Mouse (Mus musculus): Measurements from ENCODE around the gene Gigyf1.

The Gigyf1 gene

GRCm38 (mm10) chr5:137518436-137518835, at the start of gene Gigyf1:
TSS of gene Gigyf1 (plus strand) at chr5:137518548.
- DNase-seq (ENCODE audit: extremely low read depth, insufficient read length, low spot score) = no peak

- no peak for DNase-seq (ENCODE audit: extremely low read depth, insufficient read length, low spot score)
Observed at GRCm38 (mm10) chr5:137472252-137472904, 46.0 kb upstream of the Gigyf1 start.

- DNase-seq (ENCODE audit: extremely low read depth, insufficient read length, low spot score) = no peak
Observed at GRCm38 (mm10) chr5:137474351-137474750, 44.0 kb upstream of the Gigyf1 start.

GRCm38 (mm10) chr5:137476964-137477363, 41.4 kb upstream of the Gigyf1 start, which contains the start of gene Zan:
TSS of gene Zan (minus strand) at chr5:137477064.
- no peak for DNase-seq (ENCODE audit: extremely low read depth, insufficient read length, low spot score)

GRCm38 (mm10) chr5:137481138-137481537, 37.2 kb upstream of the Gigyf1 start:
- DNase-seq (ENCODE audit: extremely low read depth, insufficient read length, low spot score) = peak; percentile 50

GRCm38 (mm10) chr5:137481897-137482296, 36.5 kb upstream of the Gigyf1 start:
- peak; percentile 28 for DNase-seq (ENCODE audit: extremely low read depth, insufficient read length, low spot score)

- DNase-seq (ENCODE audit: extremely low read depth, insufficient read length, low spot score) = no peak
Observed at GRCm38 (mm10) chr5:137485071-137485850, 33.1 kb upstream of the Gigyf1 start.

- DNase-seq (ENCODE audit: extremely low read depth, insufficient read length, low spot score) = no peak
Observed at GRCm38 (mm10) chr5:137485851-137486155, 32.5 kb upstream of the Gigyf1 start.

- no peak for DNase-seq (ENCODE audit: extremely low read depth, insufficient read length, low spot score)
Observed at GRCm38 (mm10) chr5:137487616-137488015, 30.7 kb upstream of the Gigyf1 start.

GRCm38 (mm10) chr5:137491559-137491958, 26.8 kb upstream of the Gigyf1 start:
- no peak for DNase-seq (ENCODE audit: extremely low read depth, insufficient read length, low spot score)

GRCm38 (mm10) chr5:137493831-137494230, 24.5 kb upstream of the Gigyf1 start:
- DNase-seq (ENCODE audit: extremely low read depth, insufficient read length, low spot score) = peak; percentile 26

GRCm38 (mm10) chr5:137500186-137500585, 18.2 kb upstream of the Gigyf1 start:
- no peak for DNase-seq (ENCODE audit: extremely low read depth, insufficient read length, low spot score)

- DNase-seq (ENCODE audit: extremely low read depth, insufficient read length, low spot score) = peak; percentile 99
Observed at GRCm38 (mm10) chr5:137501709-137502666, 16.4 kb upstream of the Gigyf1 start, which contains the start of gene Pop7. TSS of gene Pop7 (minus strand) at chr5:137502518.

- DNase-seq (ENCODE audit: extremely low read depth, insufficient read length, low spot score) = no peak
Observed at GRCm38 (mm10) chr5:137502667-137503110, 15.7 kb upstream of the Gigyf1 start.

GRCm38 (mm10) chr5:137504041-137504440, 14.3 kb upstream of the Gigyf1 start:
- DNase-seq (ENCODE audit: extremely low read depth, insufficient read length, low spot score) = no peak

GRCm38 (mm10) chr5:137510014-137510501, 8.3 kb upstream of the Gigyf1 start:
- DNase-seq (ENCODE audit: extremely low read depth, insufficient read length, low spot score) = peak; percentile 68

GRCm38 (mm10) chr5:137510573-137511390, 7.6 kb upstream of the Gigyf1 start:
- DNase-seq (ENCODE audit: extremely low read depth, insufficient read length, low spot score) = no peak

GRCm38 (mm10) chr5:137511706-137512105, 6.6 kb upstream of the Gigyf1 start:
- no peak for DNase-seq (ENCODE audit: extremely low read depth, insufficient read length, low spot score)

GRCm38 (mm10) chr5:137512847-137513794, 5.2 kb upstream of the Gigyf1 start:
- no peak for DNase-seq (ENCODE audit: extremely low read depth, insufficient read length, low spot score)

Data from 3134 (cell line).